ENCODE assay signal across 13 mouse cellular contexts in genomic region chr3:108634761-108635160, GRCm38 (mm10).
"Had no signal": no experiment of that assay in that cellular context is flagged by ENCODE, and none has a peak within 500 bp of the region (broad histone marks: within the 10 kb centered on the region; RNA-seq: fewer than 3 reads in every experiment).

No protein-coding gene starts in this region.

- DNase-seq: kidney, postnatal 25 days; layer of hippocampus, adult 9-11 months; liver; lung, adult 18-20 months; lung, postnatal 14 days; lung, postnatal 4 days; midbrain, embryonic 14.5 days; thymus, postnatal 25 days had no signal

- H3K4me3 ChIP-seq: layer of hippocampus, adult 2 months; limb, embryonic 10.5 days; limb, embryonic 13.5 days; liver, embryonic 12.5 days; liver, embryonic 15.5 days had no signal

- ATAC-seq: liver, embryonic 12.5 days had no signal

- H3K4me1 ChIP-seq: limb, embryonic 10.5 days; limb, embryonic 13.5 days; liver, embryonic 12.5 days; liver, embryonic 15.5 days had no signal
